12 mouse cellular contexts compared by ENCODE assay signal in genomic region chr2:109884106-109884505, GRCm38 (mm10). TPM values are rescaled to one million over a fixed set of nuclear protein-coding genes. Genes with fewer than 3 reads are reported as not detected.
A peak's percentile ranks its signal among the peaks of the same experiment; 100 is the strongest.
DNase-seq lines count a peak whose midpoint lies in the region; ATAC-seq and TF ChIP-seq lines count a peak whose summit lies in the region.
"Had no signal": no experiment of that assay in that cellular context is flagged by ENCODE, and none has a peak within 500 bp of the region (broad histone marks: within the 10 kb centered on the region; RNA-seq: fewer than 3 reads in every experiment).

No protein-coding gene starts in this region.

- H3K9me3 ChIP-seq in lung, postnatal 0 days (ENCODE audit: low read length) = no peaks in the 10 kb centered on the region
- H3K9me3 ChIP-seq: hindbrain, embryonic 12.5 days had no signal

- TF ChIP-seq CTCF in heart, adult 2 months (IDR thresholded peaks at IDR 0.05) = no peak
- no peak for TF ChIP-seq CTCF in lung, postnatal 0 days (IDR thresholded peaks at IDR 0.05)

- TF ChIP-seq POLR2A in heart, adult 2 months (IDR thresholded peaks at IDR 0.05; ENCODE audit: insufficient read depth, low read depth, low read length) = no peak

- H3K4me2 ChIP-seq in lung, postnatal 0 days (replicated peaks; ENCODE audit: low read depth, low read length) = no peak overlapping the region
- H3K4me2 ChIP-seq: hindbrain, embryonic 12.5 days had no signal

- no peaks in the 10 kb centered on the region for H3K79me2 ChIP-seq in heart, adult 2 months (replicated peaks; ENCODE audit: control insufficient read depth, insufficient read depth, low read length)

- peak in 1 of 2 experiments; percentile 14 for DNase-seq in heart, adult 2 months
- DNase-seq in heart, adult 8-10 months (ENCODE audit: low spot score) = no peak
- peak; percentile 80 for DNase-seq in 3T3-L1 (ENCODE audit: low read depth, low spot score)
- DNase-seq in brain, adult 2 months (ENCODE audit: low read depth, low spot score) = peak; percentile 89
- DNase-seq in fibroblast of lung, adult 2 months (ENCODE audit: low read depth) = peak; percentile 36
- no peak for DNase-seq in lung, postnatal 0 days (ENCODE audit: low spot score)
- DNase-seq in adrenal gland, adult 18-20 months (ENCODE audit: low spot score in 2 of 2) = no peak
- DNase-seq: gastrocnemius, postnatal 36 days; kidney, adult 9 months; liver, postnatal 0 days had no signal

- 48% methylated on average over 4 of the region's 4 CpGs for WGBS in heart, adult 2 months
- WGBS in lung, postnatal 0 days = 65% methylated on average over 4 of the region's 4 CpGs

- TF ChIP-seq EP300 in heart, adult 2 months (IDR thresholded peaks at IDR 0.05; ENCODE audit: insufficient read depth, low read depth, low read length) = no peak
- TF ChIP-seq EP300 in lung, postnatal 0 days (IDR thresholded peaks at IDR 0.05) = no peak

- no peak overlapping the region for H3K9ac ChIP-seq in heart, adult 2 months (ENCODE audit: low read depth, low read length)
- no peak overlapping the region for H3K9ac ChIP-seq in lung, postnatal 0 days (replicated peaks; ENCODE audit: low read depth)
- H3K9ac ChIP-seq: hindbrain, embryonic 12.5 days; liver, postnatal 0 days had no signal

- peaks cover 2% of the 10 kb centered on the region for H3K36me3 ChIP-seq in heart, adult 2 months (ENCODE audit: control insufficient read depth, insufficient read depth, low read length)
- no peaks in the 10 kb centered on the region for H3K36me3 ChIP-seq in lung, postnatal 0 days (ENCODE audit: insufficient read depth, low read length)
- H3K36me3 ChIP-seq: hindbrain, embryonic 12.5 days had no signal

- H3K27me3 ChIP-seq in heart, adult 2 months (ENCODE audit: control insufficient read depth, insufficient read depth, low read length) = no peaks in the 10 kb centered on the region
- H3K27me3 ChIP-seq in lung, postnatal 0 days (replicated peaks; ENCODE audit: insufficient read depth, low read length) = no peaks in the 10 kb centered on the region
- H3K27me3 ChIP-seq: hindbrain, embryonic 12.5 days had no signal

- H3K27ac ChIP-seq in heart, adult 2 months = peak overlapping the region; percentile 64
- H3K27ac ChIP-seq in lung, postnatal 0 days (ENCODE audit: low read length) = no peak overlapping the region
- H3K27ac ChIP-seq: hindbrain, embryonic 12.5 days had no signal

- no peaks in the 10 kb centered on the region for H3K4me1 ChIP-seq in heart, adult 2 months (ENCODE audit: control insufficient read depth, insufficient read depth, low read length)
- no peaks in the 10 kb centered on the region for H3K4me1 ChIP-seq in lung, postnatal 0 days (ENCODE audit: insufficient read depth, low read depth, low read length)
- H3K4me1 ChIP-seq: hindbrain, embryonic 12.5 days; megakaryocyte, embryonic 14.5 days had no signal

- H3K4me3 ChIP-seq in heart, adult 2 months = no peak overlapping the region
- H3K4me3 ChIP-seq in lung, postnatal 0 days (ENCODE audit: low read depth, low read length) = no peak overlapping the region
- H3K4me3 ChIP-seq: hindbrain, embryonic 12.5 days; megakaryocyte, embryonic 14.5 days had no signal

- intact Hi-C loops in heart, adult 2 months (cut with DNase I) = loop anchor here (10.0 kb wide), 1 partner anchor 149 kb away; no protein-coding TSS in a partner anchor

- no peak for ATAC-seq in lung, postnatal 0 days
- ATAC-seq: liver, postnatal 0 days had no signal

RNA-seq across cellular contexts. Expression of gene Lin7c, which starts 6.5 kb away (rescaled TPM):
- total RNA-seq in heart, adult 2 months (2021) = 10 to 100 TPM; 43.3 to 43.6 TPM
- 6.9 and 15.6 TPM in 2 replicates for polyA plus RNA-seq in heart, adult 2 months (2012; rRNA removed)
- 10 to 100 TPM; 41.5 to 45.6 (median 43.7) TPM for total RNA-seq in heart, adult 8-10 months (2022)
- 39.1 and 45.0 TPM in 2 replicates for polyA plus RNA-seq in lung, postnatal 0 days (2015; fragmentation: Nextera tagmentation; extraction: Ambion mirVana)
- total RNA-seq in adrenal gland, adult 18-20 months (2021) = 10 to 100 TPM; 79.1 to 95.9 TPM

RNA-seq across cellular contexts. Expression of gene Lgr4, which starts 33.3 kb away (rescaled TPM):
- 10 to 100 TPM; 22.1 to 23.7 TPM for total RNA-seq in heart, adult 2 months (2021)
- 13.5 and 22.7 TPM in 2 replicates for polyA plus RNA-seq in heart, adult 2 months (2012; rRNA removed)
- 10 to 100 TPM; 21.8 to 23.5 (median 22.8) TPM for total RNA-seq in heart, adult 8-10 months (2022)
- polyA plus RNA-seq in lung, postnatal 0 days (2015; fragmentation: Nextera tagmentation; extraction: Ambion mirVana) = 1.8 and 1.9 TPM in 2 replicates
- total RNA-seq in adrenal gland, adult 18-20 months (2021) = 100 to 1,000 TPM; 106 to 208 TPM

Comparison
In these comparisons a context has a peak if more than half of its experiments do, and no peak if none do; other contexts are left out.
1. DNase-seq: peak in 3T3-L1 (single experiment), brain, adult 2 months (single experiment) and fibroblast of lung, adult 2 months (single experiment); none in heart, adult 8-10 months (single experiment), lung, postnatal 0 days (single experiment) and adrenal gland, adult 18-20 months (0 of 2).
2. RNA of gene Lgr4, which starts 33.3 kb away (total RNA-seq): 106 to 208 TPM in adrenal gland, adult 18-20 months; 22.1 to 23.7 TPM in heart, adult 2 months and 21.8 to 23.5 TPM in heart, adult 8-10 months; every median in the first group is over 4 times any median in the second.